Mouse (Mus musculus): Measurements from ENCODE around the gene Dpep2nb.
A peak's percentile ranks its signal among the peaks of the same experiment; 100 is the strongest.

DNA sequence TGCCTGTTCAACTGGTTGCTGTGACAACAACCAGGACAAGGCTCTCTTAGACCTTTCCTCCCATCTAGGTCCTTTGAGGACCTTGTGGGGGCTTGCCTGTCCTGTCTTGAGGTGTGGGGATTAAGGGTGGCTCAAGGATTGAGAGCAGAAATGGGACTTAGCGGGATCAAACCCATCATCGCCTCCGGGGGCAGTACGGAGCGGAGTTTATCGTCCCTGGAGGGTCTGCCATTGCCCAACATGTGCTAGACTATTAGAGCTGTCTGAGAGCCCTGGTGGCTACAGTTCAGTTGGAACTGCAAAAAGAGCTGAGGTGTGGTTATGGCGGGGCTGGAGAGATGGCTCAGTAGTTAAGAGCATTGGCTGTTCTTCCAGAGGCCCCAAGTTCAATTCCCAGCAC is 30.4 kb downstream of the Dpep2nb start:
- TF ChIP-seq POLR2A (IDR thresholded peaks at IDR 0.05; ENCODE audit: low read depth, low read length) (no peak), MEF2A (IDR thresholded peaks at IDR 0.05; ENCODE audit: borderline replicate concordance, low read depth, low read length) (no peak), EP300 (IDR thresholded peaks at IDR 0.05; ENCODE audit: low read length) (no peak), NELFE (IDR thresholded peaks at IDR 0.05; ENCODE audit: low read depth, low read length) (no peak), MAX (IDR thresholded peaks at IDR 0.05; ENCODE audit: low read length) (no peak), GABPA (IDR thresholded peaks at IDR 0.05; ENCODE audit: insufficient replicate concordance, low read depth, low read length) (no peak), SMC3 (IDR thresholded peaks at IDR 0.05; ENCODE audit: low read depth, low read length) (no peak), CTCF (conservative IDR thresholded peaks at IDR 0.05 in 1 of 2, IDR thresholded peaks at IDR 0.05 in 1 of 2; ENCODE audit: low read depth in 2 of 2, low read length in 2 of 2) (peak in 1 of 2 experiments; percentile 22; a peak in 2 of 4 replicates), CHD2 (IDR thresholded peaks at IDR 0.05; ENCODE audit: low read length) (no peak)
